Mouse (Mus musculus) bone marrow macrophage, adult 2 months (primary cell): Measurements from ENCODE around the gene Gc. TPM values are rescaled to one million over a fixed set of nuclear protein-coding genes. Genes with fewer than 3 reads are reported as not detected.

Experiments used
- H3K27ac ChIP-seq: 2 replicates; pipeline ENCODE4 v1.5.1; 2012; ENCODE audit warnings: low read depth, low read length; ENCODE audit not compliant: insufficient read depth
- H3K4me1 ChIP-seq: 2 replicates; pipeline ENCODE4 v1.6.1; 2012; ENCODE audit warnings: low read length; ENCODE audit not compliant: control insufficient read depth, insufficient read depth
- H3K4me3 ChIP-seq: 2 replicates; pipeline ENCODE4 v1.5.1; 2012; ENCODE audit warnings: mild to moderate bottlenecking, low read length, moderate library complexity; ENCODE audit not compliant: insufficient read depth
- CTCF ChIP-seq: IDR thresholded peaks from 2 replicates; pipeline ENCODE4 v1.5.1; 2012; ENCODE audit warnings: low read depth, mild to moderate bottlenecking, low read length, moderate library complexity
- POLR2A ChIP-seq: IDR thresholded peaks from 2 replicates; pipeline ENCODE4 v1.6.1; 2012; ENCODE audit warnings: mild to moderate bottlenecking, low read depth, low read length, borderline replicate concordance
- polyA plus RNA-seq: library from polyadenylated mRNA; stranded (reverse); fragments of >200 nt; gene quantifications from 2 replicates; pipeline ENCODE4 v1.2.4, GENCODE M21; 2012; ENCODE audit not compliant: missing spikeins, insufficient read depth, insufficient read length

Gc gene
- polyA plus RNA-seq, 1 experiment = not detected

DNA sequence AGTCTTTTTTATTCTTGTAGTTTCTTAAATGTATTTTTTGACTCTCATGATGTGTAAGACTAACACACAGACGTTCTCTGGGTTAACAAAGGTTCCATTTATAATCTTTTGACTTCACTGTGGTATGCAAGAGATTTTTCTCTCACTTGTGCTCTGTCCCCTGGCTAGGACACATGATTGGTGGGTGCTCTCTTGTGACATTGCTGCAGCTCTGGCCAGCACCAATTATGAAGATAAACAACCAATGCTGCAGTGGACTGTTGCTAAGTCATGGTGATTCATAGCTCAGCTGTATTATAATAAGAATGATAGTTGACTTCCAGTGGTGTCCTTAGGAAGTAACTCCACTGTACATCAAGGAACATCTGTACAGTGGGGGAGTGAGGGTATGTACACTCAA, 87.6 kb downstream of the Gc start:
- TF ChIP-seq CTCF = no peak
- no peak for TF ChIP-seq POLR2A
- H3K4me3 ChIP-seq = no peak overlapping the region
- no peaks in the 10 kb centered on the region for H3K4me1 ChIP-seq
- H3K27ac ChIP-seq = no peak overlapping the region

DNA sequence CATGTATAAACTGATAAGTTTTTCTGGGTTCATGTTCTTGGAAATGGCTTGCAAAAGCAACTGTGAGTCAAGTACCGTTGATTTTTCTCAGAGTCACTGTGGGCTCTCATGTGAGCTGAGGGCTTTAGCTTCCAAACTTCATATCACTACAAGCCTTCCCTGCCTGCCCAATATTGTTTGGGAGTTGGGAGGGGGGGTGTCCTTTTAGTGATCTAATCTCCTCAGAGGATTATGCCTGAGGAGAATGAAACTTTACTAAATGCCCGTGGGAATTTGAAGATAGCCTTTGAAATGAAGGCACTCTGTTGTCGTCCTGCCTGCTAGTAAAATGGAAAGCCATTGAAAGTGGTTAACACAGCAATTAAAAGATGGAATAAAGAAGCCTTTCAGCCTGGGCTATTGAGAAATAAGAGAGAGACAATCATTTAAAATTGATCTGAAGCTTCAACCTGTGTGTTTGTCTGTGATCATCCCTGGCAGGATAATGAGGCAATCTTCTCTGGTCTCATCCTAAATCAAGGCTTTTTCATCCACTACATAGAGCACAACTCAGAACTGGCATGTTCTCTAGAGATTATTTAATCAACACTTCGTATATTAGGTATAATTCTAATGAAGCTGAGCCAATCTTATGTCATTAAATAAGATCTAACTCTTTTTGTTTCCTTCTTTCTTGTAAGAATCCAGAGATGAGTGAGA, 89.5 kb downstream of the Gc start:
- no peak for TF ChIP-seq CTCF
- no peak for TF ChIP-seq POLR2A
- no peak overlapping the region for H3K4me3 ChIP-seq
- no peak overlapping the region for H3K27ac ChIP-seq
- no peaks in the 10 kb centered on the region for H3K4me1 ChIP-seq

Other genes with a start within 250 kb of the Gc start
- not detected in 2 replicates for gene Npffr2, start 69.5 kb upstream of the Gc start, polyA plus RNA-seq